Comparison of ENCODE assay signal across 19 mouse cellular contexts in the genomic region with DNA sequence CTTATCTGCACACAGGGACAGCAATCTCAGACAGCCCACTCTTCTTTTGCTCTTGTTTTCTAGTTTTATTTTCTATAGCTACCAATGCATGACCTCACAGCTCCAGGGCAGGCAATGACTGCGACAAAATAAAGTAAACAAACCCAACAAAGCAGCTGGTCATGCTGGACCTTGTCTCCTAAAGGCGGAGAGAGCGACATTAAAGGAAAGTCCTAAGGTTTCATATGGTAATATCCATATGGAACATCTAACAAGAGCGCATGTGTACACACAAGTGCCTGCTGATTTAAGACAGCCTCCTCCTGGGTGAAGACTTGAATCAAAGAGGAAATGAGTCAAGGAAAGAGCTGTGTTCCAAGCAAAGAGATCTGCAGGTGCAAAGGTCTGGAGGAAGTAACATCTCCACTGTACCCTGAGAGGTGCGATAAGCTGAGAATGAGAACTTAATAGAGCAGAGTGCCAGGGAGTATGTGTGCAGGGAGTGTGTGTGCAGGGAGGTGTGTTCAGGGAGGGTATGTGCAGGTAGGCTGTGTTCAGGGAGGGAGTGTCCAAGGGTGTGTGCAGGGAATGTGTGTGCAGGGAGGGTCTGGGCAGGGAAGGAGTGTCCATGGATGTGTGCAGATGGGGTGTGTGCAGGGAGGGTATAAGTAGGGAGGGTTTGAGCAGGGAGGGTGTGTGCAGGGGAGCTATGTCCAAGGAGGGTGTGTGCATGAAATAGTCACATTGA.
DNase-seq lines count a peak whose midpoint lies in the region; ATAC-seq lines count a peak whose summit lies in the region.
"Had no signal": no experiment of that assay in that cellular context is flagged by ENCODE, and none has a peak within 500 bp of the region (broad histone marks: within the 10 kb centered on the region; RNA-seq: fewer than 3 reads in every experiment).

No protein-coding gene starts in this region.

- H3K36me3 ChIP-seq in heart, embryonic 14.5 days (ENCODE audit: control insufficient read depth, insufficient read depth, low read length), result no peaks in the 10 kb centered on the region
- no peaks in the 10 kb centered on the region for H3K36me3 ChIP-seq in heart, embryonic 10.5 days
- no peaks in the 10 kb centered on the region for H3K36me3 ChIP-seq in lung, embryonic 16.5 days (ENCODE audit: control insufficient read depth, insufficient read depth, low read length)
- no peaks in the 10 kb centered on the region for H3K36me3 ChIP-seq in intestine, embryonic 15.5 days
- no peaks in the 10 kb centered on the region for H3K36me3 ChIP-seq in stomach, embryonic 16.5 days (ENCODE audit: control insufficient read depth, insufficient read depth, low read length)
- no peaks in the 10 kb centered on the region for H3K36me3 ChIP-seq in limb, embryonic 10.5 days
- H3K36me3 ChIP-seq: midbrain, embryonic 12.5 days; neural tube, embryonic 13.5 days had no signal

- H3K27ac ChIP-seq in heart, embryonic 14.5 days (replicated peaks in 1 of 2; ENCODE audit: control insufficient read depth in 1 of 2, insufficient read depth in 1 of 2, low read depth in 2 of 2, low read length in 2 of 2), result no peak overlapping the region
- no peak overlapping the region for H3K27ac ChIP-seq in heart, embryonic 10.5 days
- H3K27ac ChIP-seq in lung, embryonic 16.5 days (ENCODE audit: low read length), result no peak overlapping the region
- no peak overlapping the region for H3K27ac ChIP-seq in intestine, embryonic 15.5 days
- no peak overlapping the region for H3K27ac ChIP-seq in stomach, embryonic 16.5 days (ENCODE audit: low read length)
- H3K27ac ChIP-seq in limb, embryonic 10.5 days, result no peak overlapping the region
- H3K27ac ChIP-seq: heart, adult 2 months; midbrain, embryonic 12.5 days; neural tube, embryonic 13.5 days had no signal

- H3K27me3 ChIP-seq in heart, embryonic 14.5 days (ENCODE audit: control insufficient read depth, insufficient read depth, low read length), result no peaks in the 10 kb centered on the region
- no peaks in the 10 kb centered on the region for H3K27me3 ChIP-seq in heart, embryonic 10.5 days (ENCODE audit: insufficient read depth, poor library complexity, severe bottlenecking)
- H3K27me3 ChIP-seq in lung, embryonic 16.5 days (ENCODE audit: control insufficient read depth, insufficient read depth, low read depth, low read length), result no peaks in the 10 kb centered on the region
- H3K27me3 ChIP-seq in intestine, embryonic 15.5 days (replicated peaks), result no peaks in the 10 kb centered on the region
- no peaks in the 10 kb centered on the region for H3K27me3 ChIP-seq in stomach, embryonic 16.5 days (ENCODE audit: control insufficient read depth, insufficient read depth, low read length)
- H3K27me3 ChIP-seq in limb, embryonic 10.5 days (ENCODE audit: low read depth, poor library complexity, severe bottlenecking), result no peaks in the 10 kb centered on the region
- H3K27me3 ChIP-seq: midbrain, embryonic 12.5 days; neural tube, embryonic 13.5 days had no signal

- H3K4me2 ChIP-seq in heart, embryonic 14.5 days (ENCODE audit: low read length), result no peak overlapping the region
- H3K4me2 ChIP-seq in lung, embryonic 16.5 days (ENCODE audit: low read depth, low read length), result no peak overlapping the region
- H3K4me2 ChIP-seq in intestine, embryonic 15.5 days (replicated peaks), result no peak overlapping the region
- no peak overlapping the region for H3K4me2 ChIP-seq in stomach, embryonic 16.5 days (ENCODE audit: low read depth, low read length)
- H3K4me2 ChIP-seq: midbrain, embryonic 12.5 days; neural tube, embryonic 13.5 days had no signal

- peak; percentile 26; the same call in 1 of the 2 replicates for ATAC-seq in heart, embryonic 14.5 days (ENCODE audit: insufficient number of reproducible peaks, insufficient read depth, low FRiP score, low read depth)
- peak; percentile 70 for ATAC-seq in lung, embryonic 16.5 days (ENCODE audit: low read depth)
- peak; percentile 92 for ATAC-seq in intestine, embryonic 15.5 days
- peak; percentile 94 for ATAC-seq in stomach, embryonic 16.5 days (ENCODE audit: insufficient read depth, low FRiP score)
- ATAC-seq: CD4-positive, CD25-positive, alpha-beta regulatory T cell, adult 4 months; forebrain, postnatal 0 days; hindbrain, embryonic 16.5 days had no signal

- H3K4me1 ChIP-seq in heart, embryonic 14.5 days (ENCODE audit: control insufficient read depth in 2 of 2, insufficient read depth in 2 of 2, low read length in 2 of 2), result 0 out of 4 replicates have a peak, but pooled peaks cover 0 to 3% of the 10 kb centered on the region in 2 experiments
- peaks cover 5% of the 10 kb centered on the region; the same call in 1 of the 2 replicates for H3K4me1 ChIP-seq in heart, embryonic 10.5 days
- H3K4me1 ChIP-seq in lung, embryonic 16.5 days (replicated peaks; ENCODE audit: control insufficient read depth, insufficient read depth, low read length), result peaks cover 16% of the 10 kb centered on the region
- no peaks in the 10 kb centered on the region for H3K4me1 ChIP-seq in intestine, embryonic 15.5 days (replicated peaks)
- no peaks in the 10 kb centered on the region for H3K4me1 ChIP-seq in stomach, embryonic 16.5 days (ENCODE audit: control insufficient read depth, insufficient read depth, low read length)
- no peaks in the 10 kb centered on the region for H3K4me1 ChIP-seq in limb, embryonic 10.5 days
- H3K4me1 ChIP-seq: midbrain, embryonic 12.5 days; neural tube, embryonic 13.5 days had no signal

- WGBS in heart, embryonic 14.5 days, result 69% methylated on average over 5 of the region's 5 CpGs
- 74% methylated on average over 5 of the region's 5 CpGs for WGBS in heart, embryonic 10.5 days
- WGBS in lung, embryonic 16.5 days, result 38% methylated on average over 5 of the region's 5 CpGs
- 51% methylated on average over 5 of the region's 5 CpGs for WGBS in intestine, embryonic 15.5 days
- WGBS in stomach, embryonic 16.5 days, result 44% methylated on average over 5 of the region's 5 CpGs
- 79% methylated on average over 5 of the region's 5 CpGs for WGBS in limb, embryonic 10.5 days

- no peak overlapping the region for H3K9ac ChIP-seq in heart, embryonic 14.5 days (ENCODE audit: low read length)
- no peak overlapping the region for H3K9ac ChIP-seq in lung, embryonic 16.5 days (ENCODE audit: low read length)
- H3K9ac ChIP-seq in intestine, embryonic 15.5 days, result no peak overlapping the region
- H3K9ac ChIP-seq in stomach, embryonic 16.5 days (ENCODE audit: low read length), result no peak overlapping the region
- H3K9ac ChIP-seq: forebrain, postnatal 0 days; midbrain, embryonic 12.5 days; neural tube, embryonic 13.5 days had no signal

- no peak overlapping the region for H3K4me3 ChIP-seq in heart, embryonic 14.5 days (ENCODE audit: control insufficient read depth in 1 of 2, insufficient read depth in 1 of 2, low read depth in 1 of 2, low read length in 2 of 2)
- H3K4me3 ChIP-seq in heart, embryonic 10.5 days, result no peak overlapping the region
- no peak overlapping the region for H3K4me3 ChIP-seq in lung, embryonic 16.5 days (ENCODE audit: low read length)
- no peak overlapping the region for H3K4me3 ChIP-seq in intestine, embryonic 15.5 days (replicated peaks)
- H3K4me3 ChIP-seq in stomach, embryonic 16.5 days (replicated peaks; ENCODE audit: low read length), result no peak overlapping the region
- H3K4me3 ChIP-seq in limb, embryonic 10.5 days, result no peak overlapping the region
- H3K4me3 ChIP-seq: heart, adult 2 months; midbrain, embryonic 12.5 days; myocyte; neural tube, embryonic 13.5 days had no signal

- DNase-seq in heart, embryonic 10.5 days (ENCODE audit: low spot score), result no peak
- no peak for DNase-seq in lung, postnatal 14 days
- DNase-seq in limb, embryonic 10.5 days (ENCODE audit: low spot score), result no peak
- DNase-seq: adrenal gland, postnatal 36 days; cerebellum, adult 9-10 months; forebrain, postnatal 0 days; gastrocnemius, postnatal 25 days; heart, adult 2 months; heart, postnatal 4 days; kidney, adult 18-20 months had no signal

- no peaks in the 10 kb centered on the region for H3K9me3 ChIP-seq in heart, embryonic 14.5 days (ENCODE audit: control insufficient read depth, low read length)
- H3K9me3 ChIP-seq in heart, embryonic 10.5 days, result no peaks in the 10 kb centered on the region
- H3K9me3 ChIP-seq in lung, embryonic 16.5 days (ENCODE audit: control insufficient read depth, low read length), result no peaks in the 10 kb centered on the region
- H3K9me3 ChIP-seq in intestine, embryonic 15.5 days, result no peaks in the 10 kb centered on the region
- H3K9me3 ChIP-seq in stomach, embryonic 16.5 days (replicated peaks; ENCODE audit: control insufficient read depth, low read length), result no peaks in the 10 kb centered on the region
- no peaks in the 10 kb centered on the region for H3K9me3 ChIP-seq in limb, embryonic 10.5 days (replicated peaks)
- H3K9me3 ChIP-seq: midbrain, embryonic 12.5 days; neural tube, embryonic 13.5 days had no signal

Comparison
In these comparisons a context has a peak if more than half of its experiments do, and no peak if none do; other contexts are left out.
1. ATAC-seq: peak in every context shown above with its lines; median percentile 94 in stomach, embryonic 16.5 days; 92 in intestine, embryonic 15.5 days; 70 in lung, embryonic 16.5 days; 26 in heart, embryonic 14.5 days.